Mouse (Mus musculus) hindbrain, embryonic 14.5 days (tissue): ENCODE data around the gene Mpzl1. TPM values are rescaled to one million over a fixed set of nuclear protein-coding genes. Genes with fewer than 3 reads are reported as not detected.
"Not testable (repeated sequence)": the region's sequence is repeated elsewhere in the genome, so short reads cannot be mapped to it uniquely, and the experiment has no call there.

Experiments used
- ATAC-seq: fragments of 200-750 bp; cut with Nextera tagmentation; 2 replicates; pipeline ENCODE4 v1.8.0; 2017; ENCODE audit warnings: moderate number of reproducible peaks, mild to moderate bottlenecking, moderate TSS enrichment, moderate library complexity; ENCODE audit not compliant: low FRiP score
- DNase-seq: peaks from one replicate; pipeline ENCODE4 v3.0.0-alpha.2; 2015; ENCODE audit warnings: low spot score
- H3K27ac ChIP-seq: fragments of 300-500 bp; sonication (generic); 2 replicates; pipeline ENCODE4 v1.5.1; 2014; ENCODE audit warnings: mild to moderate bottlenecking, moderate library complexity
- H3K27me3 ChIP-seq: fragments of 300-500 bp; sonication (generic); 2 replicates; pipeline ENCODE4 v1.6.1; 2014; ENCODE audit warnings: mild to moderate bottlenecking, low read length, mixed read lengths; ENCODE audit not compliant: control insufficient read depth, insufficient read depth
- H3K36me3 ChIP-seq: fragments of 300-500 bp; sonication (generic); replicated peaks from 2 replicates; pipeline ENCODE4 v1.6.1; 2014; ENCODE audit not compliant: control insufficient read depth, insufficient read depth
- H3K4me1 ChIP-seq: fragments of 300-500 bp; sonication (generic); replicated peaks from 2 replicates; pipeline ENCODE4 v1.6.1; 2014; ENCODE audit warnings: antibody characterized with exemption, low read length, mixed read lengths; ENCODE audit not compliant: control insufficient read depth, insufficient read depth
- H3K4me2 ChIP-seq: fragments of 300-500 bp; sonication (generic); replicated peaks from 2 replicates; pipeline ENCODE4 v1.6.1; 2014; ENCODE audit warnings: mild to moderate bottlenecking, moderate library complexity
- H3K4me3 ChIP-seq: fragments of 300-500 bp; sonication (generic); replicated peaks from 2 replicates; pipeline ENCODE4 v1.5.1; 2014; ENCODE audit warnings: mild to moderate bottlenecking, low read length
- H3K9ac ChIP-seq: fragments of 300-500 bp; sonication (generic); 2 replicates; pipeline ENCODE4 v1.6.1; 2014
- H3K9me3 ChIP-seq: fragments of 300-500 bp; sonication (generic); 2 replicates; pipeline ENCODE4 v1.6.1; 2016; ENCODE audit warnings: low read length; ENCODE audit not compliant: control insufficient read depth
- whole genome bisulfite sequencing: fragments of 180-500 bp; shearing (Covaris S2); extraction: QIAGEN DNeasy Blood & Tissue Kit; methylation state at CpG from one replicate; pipeline ENCODE4 v1.1.7; 2014; 5-methylcytosine and 5-hydroxymethylcytosine counted together
- polyA plus RNA-seq: library from polyadenylated mRNA; unstranded; fragments of >200 nt; fragmentation: Nextera tagmentation; extraction: Ambion mirVana; gene quantifications from 2 replicates; pipeline ENCODE4 v1.2.1, GENCODE M21; 2014

Gene Mpzl1
- polyA plus RNA-seq, result 176 and 179 TPM in 2 replicates

- no peaks in the 10 kb centered on the region for H3K27me3 ChIP-seq
- H3K4me1 ChIP-seq, result peaks cover 21% of the 10 kb centered on the region
- peak within 1 kb of the TSS; percentile 79 for H3K4me3 ChIP-seq
- no peaks in the 10 kb centered on the region for H3K9me3 ChIP-seq
- H3K36me3 ChIP-seq, result no peaks in the 10 kb centered on the region
- peak within 1 kb of the TSS; percentile 85 for H3K9ac ChIP-seq
- peak within 1 kb of the TSS; percentile 89 for H3K27ac ChIP-seq
- peak; percentile 96 for DNase-seq
- peak; percentile 99 for ATAC-seq
- WGBS, result under 1% methylated on average over 73 of the region's 73 CpGs
- peak within 1 kb of the TSS; percentile 75 for H3K4me2 ChIP-seq
Observed at GRCm38 (mm10) chr1:165634151-165634884, at the start of gene Mpzl1. Mpzl1 (minus strand) TSS chr1:165634538.

GRCm38 (mm10) chr1:165682056-165682853 is 47.9 kb upstream of the Mpzl1 start:
- DNase-seq (no peak), ATAC-seq (no peak)
- no peak overlapping the region for H3K27ac ChIP-seq
- WGBS, result 84% methylated on average over 18 of the region's 18 CpGs
- H3K4me3 ChIP-seq, result no peak overlapping the region
- H3K27me3 ChIP-seq, result no peaks in the 10 kb centered on the region
- H3K4me1 ChIP-seq, result no peaks in the 10 kb centered on the region
- H3K9me3 ChIP-seq, result no peaks in the 10 kb centered on the region
- no peaks in the 10 kb centered on the region for H3K36me3 ChIP-seq
- no peak overlapping the region for H3K9ac ChIP-seq
- no peak overlapping the region for H3K4me2 ChIP-seq

- Histone ChIP-seq H3K4me3 (no peak overlapping the region), H3K27ac (no peak overlapping the region), H3K4me2 (no peak overlapping the region), H3K9me3 (no peaks in the 10 kb centered on the region), H3K27me3 (no peaks in the 10 kb centered on the region), H3K9ac (no peak overlapping the region), H3K4me1 (no peaks in the 10 kb centered on the region), H3K36me3 (no peaks in the 10 kb centered on the region)
- WGBS, result 70% methylated on average over 13 of the region's 13 CpGs
- DNase-seq (no peak), ATAC-seq (no peak)
Observed at GRCm38 (mm10) chr1:165681045-165681794, 46.9 kb upstream of the Mpzl1 start.

- not testable (repeated sequence) for H3K27ac ChIP-seq, H3K4me1 ChIP-seq, H3K9me3 ChIP-seq, H3K9ac ChIP-seq, H3K4me3 ChIP-seq, ATAC-seq, DNase-seq, H3K27me3 ChIP-seq, H3K4me2 ChIP-seq, H3K36me3 ChIP-seq
Observed at GRCm38 (mm10) chr1:165680086-165680485, 45.7 kb upstream of the Mpzl1 start.

DNA sequence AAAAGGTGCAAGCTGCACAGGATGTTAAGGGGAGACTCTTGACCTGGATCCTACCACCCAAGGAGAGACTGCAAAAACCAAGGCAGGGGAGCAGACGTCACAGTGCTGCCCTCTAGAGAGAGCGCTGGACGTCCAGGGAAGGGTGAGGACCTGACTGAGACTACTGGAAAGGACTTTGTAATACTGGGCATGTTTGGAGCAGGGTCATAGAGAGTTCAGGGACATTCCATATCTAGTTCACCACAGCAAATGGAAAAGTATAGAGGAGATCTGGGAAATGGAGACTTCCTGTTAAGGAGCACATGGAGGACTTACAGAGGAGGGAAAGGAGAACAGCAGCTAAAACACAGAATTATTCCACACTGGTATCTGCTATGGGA is 45.3 kb upstream of the Mpzl1 start:
- ATAC-seq, result no peak
- Histone ChIP-seq H3K9ac (no peak overlapping the region), H3K9me3 (no peaks in the 10 kb centered on the region), H3K36me3 (no peaks in the 10 kb centered on the region), H3K4me1 (no peaks in the 10 kb centered on the region), H3K27ac (no peak overlapping the region), H3K27me3 (no peaks in the 10 kb centered on the region), H3K4me2 (no peak overlapping the region), H3K4me3 (no peak overlapping the region)
- DNase-seq, result no peak
- WGBS, result 41% methylated on average over 3 of the region's 3 CpGs

DNA sequence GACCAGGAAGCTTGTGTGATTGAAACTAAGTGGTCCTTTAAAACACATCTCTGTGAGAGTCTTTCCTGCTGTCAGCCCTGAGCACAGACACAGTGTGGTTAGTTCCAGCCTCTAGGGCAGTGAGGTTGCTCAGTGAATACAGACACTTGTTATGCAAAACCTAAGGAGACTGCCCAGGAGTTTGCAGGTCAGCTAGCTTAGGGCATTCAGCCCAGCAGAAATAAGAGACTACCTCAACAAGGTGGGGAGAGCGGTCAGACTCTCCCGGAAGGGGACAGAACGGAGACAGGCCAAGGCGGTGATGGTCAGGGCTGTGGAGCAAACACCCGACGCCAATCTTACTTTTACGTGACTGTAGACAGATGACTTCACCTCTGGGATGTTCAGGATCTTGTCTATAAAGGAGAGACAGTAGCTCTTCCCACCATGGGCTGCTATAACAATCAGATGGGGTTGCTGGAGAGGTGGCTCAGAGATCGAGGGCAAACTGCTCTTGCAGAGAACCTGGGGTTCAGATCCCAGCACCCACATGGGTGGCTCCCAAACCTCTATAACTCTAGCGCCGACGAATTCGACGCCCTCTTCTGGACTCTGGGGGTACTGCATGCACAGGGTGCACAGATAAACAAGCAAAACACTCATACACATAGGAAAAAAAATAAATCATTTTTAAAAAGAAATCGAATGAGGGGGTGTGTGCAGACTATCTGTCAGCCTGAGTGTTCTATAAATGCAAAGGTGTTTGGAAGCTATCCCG is 44.7 kb upstream of the Mpzl1 start:
- Histone ChIP-seq H3K9me3 (no peaks in the 10 kb centered on the region), H3K36me3 (no peaks in the 10 kb centered on the region), H3K9ac (no peak overlapping the region), H3K4me3 (no peak overlapping the region), H3K4me2 (no peak overlapping the region), H3K4me1 (no peaks in the 10 kb centered on the region), H3K27ac (no peak overlapping the region), H3K27me3 (no peaks in the 10 kb centered on the region)
- ATAC-seq (no peak), DNase-seq (no peak)
- WGBS, result 62% methylated on average over 15 of the region's 15 CpGs

DNA sequence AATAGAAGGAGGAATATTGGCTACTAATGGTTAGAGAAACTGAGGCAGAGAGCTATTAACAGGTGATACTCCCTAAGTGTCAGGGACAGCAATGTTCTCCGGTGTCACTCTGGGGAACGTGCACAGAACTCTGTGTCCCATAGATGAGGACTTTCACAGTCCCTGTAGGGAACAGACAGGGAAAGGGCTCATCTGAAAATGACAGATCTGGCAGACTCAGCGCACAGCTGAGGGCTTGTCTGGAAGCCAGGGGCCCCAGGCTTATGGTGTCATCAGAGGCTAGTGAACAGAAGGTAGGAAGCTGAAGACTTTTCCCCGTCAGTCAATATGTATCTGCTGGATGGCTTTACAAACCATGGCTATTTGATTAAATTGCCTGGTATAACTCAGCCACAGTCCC is 43.2 kb upstream of the Mpzl1 start:
- Histone ChIP-seq H3K27me3 (no peaks in the 10 kb centered on the region), H3K36me3 (no peaks in the 10 kb centered on the region), H3K27ac (no peak overlapping the region), H3K4me1 (no peaks in the 10 kb centered on the region), H3K9me3 (no peaks in the 10 kb centered on the region), H3K9ac (no peak overlapping the region), H3K4me3 (no peak overlapping the region), H3K4me2 (no peak overlapping the region)
- 58% methylated on average over 4 of the region's 4 CpGs for WGBS
- ATAC-seq, result no peak
- DNase-seq, result no peak

GRCm38 (mm10) chr1:165676993-165677392 is 42.7 kb upstream of the Mpzl1 start:
- Histone ChIP-seq H3K4me1 (no peaks in the 10 kb centered on the region), H3K4me3 (no peak overlapping the region), H3K27ac (no peak overlapping the region), H3K27me3 (no peaks in the 10 kb centered on the region), H3K36me3 (no peaks in the 10 kb centered on the region), H3K4me2 (no peak overlapping the region), H3K9ac (no peak overlapping the region), H3K9me3 (no peaks in the 10 kb centered on the region)
- 80% methylated on average over 3 of the region's 3 CpGs for WGBS
- ATAC-seq (no peak), DNase-seq (no peak)

DNA sequence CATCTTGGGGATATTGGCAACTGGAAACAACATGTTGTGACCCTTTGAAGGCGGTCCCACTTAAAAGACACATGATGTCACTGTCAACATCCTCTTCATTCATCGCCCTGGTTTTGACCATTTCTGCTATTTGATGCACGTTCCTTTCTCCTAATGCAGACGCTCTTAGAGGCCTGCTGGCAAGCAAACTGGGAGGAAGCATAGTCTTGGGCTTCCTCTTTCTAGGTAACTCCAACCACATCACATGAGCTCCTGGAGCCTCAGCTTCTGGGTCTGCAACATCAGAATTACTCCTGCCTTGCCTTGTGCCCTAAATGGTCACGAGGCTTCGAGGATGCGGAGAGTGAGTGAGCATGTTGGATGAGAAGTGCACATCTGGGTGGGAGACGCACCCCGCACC is 40.8 kb upstream of the Mpzl1 start:
- Histone ChIP-seq H3K9ac (no peak overlapping the region), H3K4me3 (no peak overlapping the region), H3K27ac (no peak overlapping the region), H3K4me1 (no peaks in the 10 kb centered on the region), H3K27me3 (no peaks in the 10 kb centered on the region), H3K4me2 (no peak overlapping the region), H3K9me3 (no peaks in the 10 kb centered on the region), H3K36me3 (no peaks in the 10 kb centered on the region)
- WGBS, result 94% methylated on average over 9 of the region's 9 CpGs
- no peak for ATAC-seq
- DNase-seq, result no peak
